Mouse (Mus musculus): Measurements from ENCODE around the gene S100a10. TPM values are rescaled to one million over a fixed set of nuclear protein-coding genes. Genes with fewer than 3 reads are reported as not detected.

S100a10 gene
- polyA plus RNA-seq, 1 experiment from 2014 or later: 74.9 TPM

DNA sequence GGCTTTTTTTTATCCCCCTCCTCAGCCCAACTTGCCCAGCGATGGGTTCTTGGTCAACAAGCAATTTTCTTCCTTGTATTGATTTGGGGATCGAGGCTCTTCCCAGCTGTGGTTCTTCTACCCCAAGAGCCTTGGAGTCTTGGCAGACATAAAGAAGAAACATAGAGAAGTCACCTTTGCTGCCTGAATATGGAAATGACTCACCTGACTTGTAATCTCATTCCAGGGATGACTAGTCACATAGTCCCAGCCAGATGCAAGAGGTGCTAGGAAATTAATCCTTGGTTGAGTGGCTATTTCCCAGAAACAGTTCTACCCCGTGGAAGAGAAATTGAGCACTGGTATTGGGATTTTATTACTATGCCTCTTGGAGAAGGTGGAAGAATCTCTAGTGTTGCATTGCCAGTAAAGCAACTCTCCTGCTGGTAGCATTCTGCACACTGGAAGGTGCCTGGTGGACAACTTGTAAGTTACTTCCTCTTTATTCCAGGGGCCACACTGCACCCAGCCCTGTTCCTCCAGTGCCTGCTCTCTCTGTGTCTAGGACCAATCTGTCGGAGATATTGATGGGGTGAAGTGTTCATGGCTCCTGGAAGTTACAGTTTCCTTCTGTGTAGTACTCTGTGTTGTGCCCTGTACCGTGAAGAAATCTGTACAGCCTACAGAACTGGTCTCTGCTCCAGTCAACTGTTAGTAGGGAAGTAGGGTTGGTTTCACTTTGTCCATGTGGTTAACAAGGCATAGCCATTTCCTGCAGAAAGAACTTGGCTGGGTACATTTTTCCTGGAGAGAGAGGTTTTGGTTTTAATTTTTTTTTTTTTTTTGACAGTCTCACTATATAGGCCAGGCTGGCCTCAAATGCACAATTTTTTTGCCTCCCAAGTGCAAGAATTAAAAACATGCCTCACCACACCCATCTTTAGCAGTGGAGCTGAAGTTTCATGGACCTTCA is 2.7 kb upstream of the S100a10 start:
- 88% methylated on average over 5 of the region's 5 CpGs for WGBS
- Histone ChIP-seq H3K36me3 (no peaks in the 10 kb centered on the region), H3K4me1 (peaks cover 15% of the 10 kb centered on the region), H3K27ac (no peak overlapping the region), H3K4me3 (no peak overlapping the region), H3K9me3 (replicated peaks) (no peaks in the 10 kb centered on the region), H3K27me3 (ENCODE audit: low read depth, poor library complexity, severe bottlenecking) (peaks cover 25% of the 10 kb centered on the region)
- DNase-seq (ENCODE audit: low spot score): no peak

DNA sequence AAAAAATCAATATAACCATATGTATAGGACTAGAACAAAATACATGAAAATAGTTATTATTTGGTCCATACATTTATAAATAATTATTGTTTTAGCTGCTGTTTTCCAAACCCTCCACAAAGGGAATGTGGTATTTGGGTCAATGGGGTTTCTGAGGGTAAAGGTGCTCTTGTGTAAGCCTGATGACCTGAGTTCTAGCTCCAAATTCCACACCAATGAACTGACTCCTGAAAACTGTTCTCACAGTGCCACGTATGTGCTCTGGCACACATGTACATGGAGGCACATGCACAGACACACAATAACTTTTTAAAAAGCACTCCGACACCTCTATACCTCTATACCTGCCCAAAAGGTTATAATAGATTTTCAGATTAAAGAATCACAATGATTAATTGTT is 1.6 kb upstream of the S100a10 start:
- peaks cover 25% of the 10 kb centered on the region for H3K27me3 ChIP-seq (ENCODE audit: low read depth, poor library complexity, severe bottlenecking)
- H3K4me1 ChIP-seq: peaks cover 15% of the 10 kb centered on the region
- 91% methylated on average over 2 of the region's 2 CpGs for WGBS

DNA sequence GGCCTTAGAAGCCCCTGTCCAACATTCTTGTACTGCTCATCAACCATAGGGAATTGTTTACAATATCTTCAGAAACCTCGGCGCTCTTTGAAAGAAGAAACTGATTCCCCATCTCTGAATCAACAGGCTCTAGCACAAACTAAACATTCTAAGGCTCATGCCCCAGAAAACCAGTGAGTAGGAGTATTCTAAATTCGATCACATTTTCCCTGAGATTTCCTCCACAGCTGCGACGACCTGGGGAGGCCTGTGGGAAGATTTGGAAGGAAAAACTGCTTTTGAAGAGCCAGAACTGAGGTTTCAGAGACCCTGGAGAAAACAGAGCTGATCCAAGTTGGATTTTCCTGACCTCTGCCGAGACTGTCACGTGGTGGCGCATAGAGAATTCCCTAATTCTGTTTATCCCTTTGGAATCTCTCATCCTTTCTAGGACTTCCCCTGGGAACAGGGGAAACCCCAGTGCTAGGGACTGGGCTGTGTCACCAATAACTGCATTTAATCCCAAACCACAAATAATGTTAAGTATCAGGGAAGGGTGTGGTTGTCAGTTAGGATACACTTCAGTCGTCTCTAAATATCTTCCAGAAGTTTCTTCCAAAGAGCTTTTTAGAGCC is 1.0 kb upstream of the S100a10 start:
- H3K9me3 ChIP-seq (replicated peaks): no peaks in the 10 kb centered on the region
- H3K4me3 ChIP-seq: no peak overlapping the region
- WGBS: 75% methylated on average over 9 of the region's 9 CpGs
- H3K27me3 ChIP-seq (ENCODE audit: low read depth, poor library complexity, severe bottlenecking): peaks cover 25% of the 10 kb centered on the region
- no peak overlapping the region for H3K27ac ChIP-seq
- DNase-seq (ENCODE audit: low spot score): no peak
- H3K4me1 ChIP-seq: peaks cover 15% of the 10 kb centered on the region
- no peaks in the 10 kb centered on the region for H3K36me3 ChIP-seq

More for the DNA sequence above, 1.6 kb upstream of the S100a10 start:
- H3K36me3 ChIP-seq: no peaks in the 10 kb centered on the region
- H3K27ac ChIP-seq: no peak overlapping the region
- H3K4me3 ChIP-seq: no peak overlapping the region
- no peaks in the 10 kb centered on the region for H3K9me3 ChIP-seq (replicated peaks)
- no peak for DNase-seq (ENCODE audit: low spot score)

DNA sequence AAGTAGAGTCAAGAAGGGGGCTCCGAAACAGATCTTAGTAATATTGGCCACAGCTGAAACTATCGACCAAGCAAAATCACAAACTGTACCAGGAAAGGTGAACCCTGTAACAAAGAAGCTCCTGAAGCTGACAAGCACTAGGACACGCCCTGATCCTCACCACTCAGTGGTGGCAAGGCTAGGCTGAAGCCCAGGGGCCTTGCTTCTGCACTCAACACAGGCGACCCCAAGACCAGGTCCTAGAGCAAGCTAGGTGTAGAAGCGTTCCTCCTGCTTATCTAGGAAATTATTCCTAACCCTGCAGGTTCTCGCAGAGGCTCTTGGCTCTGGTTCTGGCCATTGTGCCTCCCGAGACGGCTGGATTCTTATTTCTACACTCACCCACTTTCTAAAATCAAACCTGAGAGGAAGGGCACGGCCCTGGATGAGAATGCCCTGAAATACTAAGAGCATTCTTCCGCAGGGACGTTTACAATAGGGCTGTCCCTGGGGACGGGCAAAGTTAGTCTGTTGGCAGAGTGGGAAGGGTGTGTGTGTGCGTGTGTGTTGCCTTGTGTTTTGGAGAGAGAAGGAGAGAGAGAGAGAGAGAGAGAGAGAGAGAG is 400 bp upstream of the S100a10 start:
- Histone ChIP-seq H3K4me1 (peaks cover 15% of the 10 kb centered on the region), H3K27me3 (ENCODE audit: low read depth, poor library complexity, severe bottlenecking) (peaks cover 25% of the 10 kb centered on the region), H3K36me3 (no peaks in the 10 kb centered on the region), H3K4me3 (peak overlapping the region; percentile 65), H3K9me3 (replicated peaks) (no peaks in the 10 kb centered on the region), H3K27ac (peak overlapping the region; percentile 85)
- WGBS: 23% methylated on average over 13 of the region's 13 CpGs
- no peak for DNase-seq (ENCODE audit: low spot score)

DNA sequence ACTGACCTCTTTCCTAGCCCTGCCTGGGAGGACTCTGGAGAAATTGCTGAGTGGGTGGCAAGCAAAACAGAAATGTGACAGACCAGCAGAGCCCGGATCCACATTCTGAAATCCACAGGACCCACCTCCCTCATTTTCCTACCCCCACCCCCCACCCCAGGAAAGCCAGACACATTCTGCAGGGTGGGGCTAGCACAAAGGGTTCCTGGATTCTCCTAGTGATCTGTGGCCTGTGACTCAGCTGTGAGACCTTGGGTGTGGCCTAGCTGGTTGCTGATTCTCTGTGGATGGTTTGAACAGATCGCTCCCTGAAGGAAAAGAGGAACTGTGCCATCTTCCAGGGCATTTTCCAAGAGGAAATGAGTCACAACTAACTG is 986 bp downstream of the S100a10 start:
- H3K27me3 ChIP-seq (ENCODE audit: low read depth, poor library complexity, severe bottlenecking): peaks cover 25% of the 10 kb centered on the region
- no peaks in the 10 kb centered on the region for H3K36me3 ChIP-seq
- peak overlapping the region; percentile 65; the same call in 1 of the 2 replicates for H3K4me3 ChIP-seq
- H3K9me3 ChIP-seq (replicated peaks): no peaks in the 10 kb centered on the region
- DNase-seq (ENCODE audit: low spot score): peak; percentile 40
- H3K4me1 ChIP-seq: peaks cover 15% of the 10 kb centered on the region
- no peak overlapping the region for H3K27ac ChIP-seq
- 25% methylated on average over 2 of the region's 2 CpGs for WGBS

DNA sequence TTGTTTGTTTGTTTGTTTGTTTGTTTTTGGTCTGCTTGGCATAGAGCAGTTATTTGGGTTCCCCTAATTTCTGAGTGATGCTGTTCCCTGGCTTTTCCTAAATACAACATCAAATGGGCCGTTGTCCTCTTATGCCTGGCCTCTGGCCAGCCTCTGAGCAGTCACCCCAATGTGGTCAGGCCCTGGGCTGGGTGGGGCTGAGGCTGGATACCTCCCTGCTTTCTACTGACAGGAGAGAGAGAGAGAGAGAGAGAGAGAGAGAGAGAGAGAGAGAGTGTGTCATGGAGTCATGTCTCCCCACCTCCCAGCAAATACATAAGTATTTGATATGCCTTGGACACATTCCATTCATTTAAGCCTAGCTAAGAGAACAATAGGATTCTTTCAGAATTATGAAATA is 1.7 kb downstream of the S100a10 start:
- no peak for DNase-seq (ENCODE audit: low spot score)
- H3K27ac ChIP-seq: no peak overlapping the region
- H3K27me3 ChIP-seq (ENCODE audit: low read depth, poor library complexity, severe bottlenecking): peaks cover 25% of the 10 kb centered on the region
- H3K36me3 ChIP-seq: no peaks in the 10 kb centered on the region
- no peak overlapping the region for H3K4me3 ChIP-seq
- H3K4me1 ChIP-seq: peaks cover 15% of the 10 kb centered on the region
- 90% methylated on average over 1 of the region's 1 CpGs for WGBS
- H3K9me3 ChIP-seq (replicated peaks): no peaks in the 10 kb centered on the region

DNA sequence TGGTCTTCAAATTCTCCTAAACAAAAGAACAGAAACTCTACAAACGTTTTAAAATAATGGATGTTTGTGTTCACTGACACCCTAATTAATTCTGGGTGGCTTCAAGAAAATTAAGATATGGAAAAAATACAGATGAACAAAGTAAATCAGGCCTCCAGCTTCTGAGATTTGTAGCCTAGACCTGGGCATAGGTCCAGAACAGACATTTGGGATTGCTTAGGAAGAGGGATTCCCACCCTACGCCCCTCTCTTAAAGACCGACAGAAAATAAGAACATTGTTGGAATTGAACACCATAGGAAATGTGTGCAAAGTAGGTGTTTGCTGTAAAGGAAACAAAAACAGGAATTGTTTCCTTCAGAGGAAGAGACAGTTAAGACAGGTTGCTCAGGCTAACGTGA is 2.6 kb downstream of the S100a10 start:
- no peak overlapping the region for H3K4me3 ChIP-seq
- H3K36me3 ChIP-seq: no peaks in the 10 kb centered on the region
- H3K27me3 ChIP-seq (ENCODE audit: low read depth, poor library complexity, severe bottlenecking): peaks cover 25% of the 10 kb centered on the region
- DNase-seq (ENCODE audit: low spot score): no peak
- WGBS: 76% methylated on average over 4 of the region's 4 CpGs
- H3K4me1 ChIP-seq: peaks cover 15% of the 10 kb centered on the region
- H3K27ac ChIP-seq: no peak overlapping the region
- no peaks in the 10 kb centered on the region for H3K9me3 ChIP-seq (replicated peaks)

DNA sequence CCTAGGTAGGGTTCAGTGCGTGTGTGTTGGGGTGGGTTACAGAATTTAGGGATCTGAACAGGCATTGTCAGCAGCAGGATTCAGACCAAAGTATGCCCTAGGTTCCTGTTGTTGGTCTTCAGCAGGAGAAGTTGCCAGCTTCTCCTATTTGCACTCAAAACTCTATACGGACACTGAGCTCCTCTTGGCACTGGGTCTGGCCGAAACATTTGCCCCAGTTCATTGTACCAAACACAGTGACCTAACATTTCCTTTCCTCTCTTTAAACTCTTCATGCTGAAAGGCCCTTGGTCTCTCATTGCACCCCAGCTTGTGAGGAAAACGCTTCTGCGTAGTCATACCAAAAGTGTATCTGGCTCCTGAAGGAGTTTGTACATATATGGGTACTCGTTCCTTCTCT is 5.1 kb downstream of the S100a10 start:
- no peak for DNase-seq (ENCODE audit: low spot score)
- H3K27ac ChIP-seq: no peak overlapping the region
- peaks cover 10% of the 10 kb centered on the region; the same call in 1 of the 2 replicates for H3K27me3 ChIP-seq (ENCODE audit: low read depth, poor library complexity, severe bottlenecking)
- WGBS: 92% methylated on average over 6 of the region's 6 CpGs
- H3K36me3 ChIP-seq: no peaks in the 10 kb centered on the region
- peaks cover 10% of the 10 kb centered on the region for H3K4me1 ChIP-seq
- no peak overlapping the region for H3K4me3 ChIP-seq
- H3K9me3 ChIP-seq (replicated peaks): no peaks in the 10 kb centered on the region

DNA sequence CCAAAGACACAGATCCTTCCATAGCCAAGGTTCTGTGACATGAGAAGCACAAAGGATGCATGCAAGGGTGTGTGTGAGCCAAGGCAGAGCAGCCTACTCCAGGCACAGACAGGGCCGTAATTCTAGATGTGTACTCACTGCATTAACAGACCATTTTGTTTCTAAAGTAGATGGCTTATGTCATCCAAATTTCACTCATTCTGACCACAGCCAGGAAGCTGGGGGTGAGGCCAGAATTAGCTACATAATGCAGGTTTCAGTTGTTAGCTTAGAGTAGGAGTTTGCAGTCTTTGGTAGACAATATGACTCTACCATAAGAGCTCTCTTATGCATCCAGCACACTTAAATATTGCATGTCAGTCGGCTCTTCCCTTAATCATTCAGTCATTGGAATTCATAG is 7.5 kb downstream of the S100a10 start:
- Histone ChIP-seq H3K4me3 (no peak overlapping the region), H3K4me1 (no peaks in the 10 kb centered on the region), H3K27me3 (ENCODE audit: low read depth, poor library complexity, severe bottlenecking) (no peaks in the 10 kb centered on the region), H3K27ac (no peak overlapping the region), H3K36me3 (no peaks in the 10 kb centered on the region), H3K9me3 (replicated peaks) (no peaks in the 10 kb centered on the region)
- 91% methylated on average over 2 of the region's 2 CpGs for WGBS
- DNase-seq (ENCODE audit: low spot score): no peak

DNA sequence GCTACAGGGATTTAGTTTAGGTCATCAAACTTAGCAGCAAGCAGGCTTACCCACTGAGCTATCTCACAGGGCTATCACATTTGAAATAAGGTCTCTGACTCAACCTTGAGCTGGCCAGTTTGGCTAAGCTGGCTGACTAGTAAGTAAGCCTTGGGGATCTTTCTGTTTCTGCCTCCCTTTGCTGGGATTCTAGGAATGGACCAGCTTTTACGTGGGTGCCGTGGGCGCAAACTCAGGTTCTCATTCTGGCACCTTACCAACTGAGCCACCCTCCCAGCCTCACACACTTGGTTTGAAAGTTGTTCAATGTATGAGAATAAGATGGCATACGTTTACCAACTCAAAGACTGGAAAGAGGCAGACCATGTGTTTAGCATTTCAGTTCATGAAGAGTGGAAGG is 8.3 kb downstream of the S100a10 start:
- H3K4me1 ChIP-seq: no peaks in the 10 kb centered on the region
- 93% methylated on average over 4 of the region's 4 CpGs for WGBS
- no peak for DNase-seq (ENCODE audit: low spot score)
- no peak overlapping the region for H3K4me3 ChIP-seq
- no peaks in the 10 kb centered on the region for H3K9me3 ChIP-seq (replicated peaks)
- no peaks in the 10 kb centered on the region for H3K36me3 ChIP-seq
- H3K27ac ChIP-seq: no peak overlapping the region
- H3K27me3 ChIP-seq (ENCODE audit: low read depth, poor library complexity, severe bottlenecking): no peaks in the 10 kb centered on the region

DNA sequence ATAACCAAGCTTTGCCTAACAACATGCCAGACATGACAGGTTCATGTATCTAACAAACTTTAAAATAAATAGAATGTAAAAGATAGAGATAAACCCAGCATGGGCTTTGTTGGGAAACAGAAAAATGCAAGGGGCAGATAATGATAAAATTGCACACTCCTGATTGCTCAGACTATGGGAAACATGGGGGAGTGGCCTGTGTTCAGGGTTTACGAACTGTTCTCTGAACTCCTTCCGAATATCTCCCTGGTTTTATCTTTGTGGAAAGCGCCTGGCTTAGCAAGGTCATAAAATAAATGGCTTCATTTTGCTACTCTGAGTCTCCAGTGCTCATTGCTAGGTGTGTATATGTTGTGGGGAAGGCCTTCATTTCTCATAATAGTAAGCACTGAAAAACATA is 12.0 kb downstream of the S100a10 start:
- Histone ChIP-seq H3K27ac (no peak overlapping the region), H3K27me3 (ENCODE audit: low read depth, poor library complexity, severe bottlenecking) (no peaks in the 10 kb centered on the region), H3K9me3 (replicated peaks) (no peaks in the 10 kb centered on the region), H3K36me3 (no peaks in the 10 kb centered on the region), H3K4me1 (no peaks in the 10 kb centered on the region), H3K4me3 (no peak overlapping the region)
- 74% methylated on average over 3 of the region's 3 CpGs for WGBS
- no peak for DNase-seq (ENCODE audit: low spot score)

DNA sequence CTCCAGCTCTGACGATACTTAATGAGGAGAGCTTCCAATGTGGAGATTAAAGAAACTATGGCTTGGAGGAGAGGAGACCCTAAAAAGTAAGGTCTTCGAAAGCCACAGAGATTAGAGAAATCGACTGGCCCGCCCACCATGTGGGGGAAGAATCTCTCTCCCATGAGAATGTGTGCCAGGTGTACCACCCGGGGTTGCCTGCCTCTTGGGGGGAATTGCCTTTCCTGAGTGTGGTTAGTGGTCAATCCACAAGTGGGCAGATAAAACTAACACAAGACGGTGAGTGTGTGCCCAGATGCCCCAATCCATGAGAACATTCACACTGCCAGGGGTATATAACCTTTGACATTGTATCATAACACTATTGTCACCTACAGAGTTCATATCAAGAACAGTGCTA is 12.8 kb downstream of the S100a10 start:
- DNase-seq (ENCODE audit: low spot score): no peak
- no peaks in the 10 kb centered on the region for H3K36me3 ChIP-seq
- 91% methylated on average over 6 of the region's 6 CpGs for WGBS
- H3K4me1 ChIP-seq: no peaks in the 10 kb centered on the region
- H3K27me3 ChIP-seq (ENCODE audit: low read depth, poor library complexity, severe bottlenecking): no peaks in the 10 kb centered on the region
- H3K9me3 ChIP-seq (replicated peaks): no peaks in the 10 kb centered on the region
- no peak overlapping the region for H3K27ac ChIP-seq
- no peak overlapping the region for H3K4me3 ChIP-seq

DNA sequence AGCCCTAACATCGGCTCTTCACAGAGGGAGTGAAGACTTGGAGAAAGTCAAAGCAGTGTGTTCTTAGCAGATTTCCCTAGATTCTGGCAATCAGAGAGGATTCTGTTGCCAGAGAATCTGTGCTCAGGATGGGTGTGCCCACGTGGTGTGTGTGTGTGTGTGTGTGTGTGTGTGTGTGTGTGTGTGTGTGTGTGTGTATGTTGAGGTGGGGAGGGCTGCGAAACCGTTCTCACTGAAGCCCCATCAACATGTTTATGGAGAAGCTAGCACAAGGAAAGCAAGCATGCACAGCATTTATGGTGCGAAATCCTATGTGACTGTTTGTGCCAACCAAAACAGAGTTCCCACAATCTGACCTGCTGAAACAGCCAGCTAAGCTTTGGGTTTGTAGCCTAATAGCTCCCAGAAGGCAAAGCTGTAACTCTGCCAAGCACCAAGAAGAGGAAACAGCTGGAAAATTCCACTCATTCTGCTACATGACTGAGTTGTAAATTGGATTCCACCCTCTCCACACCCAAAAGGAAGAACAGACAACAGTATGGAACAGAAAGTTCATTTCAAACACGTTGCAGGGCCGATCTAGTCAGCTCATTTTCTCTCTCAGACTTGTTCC is 13.7 kb downstream of the S100a10 start:
- WGBS: 84% methylated on average over 7 of the region's 7 CpGs
- DNase-seq (ENCODE audit: low spot score): no peak
- Histone ChIP-seq H3K4me1 (no peaks in the 10 kb centered on the region), H3K9me3 (replicated peaks) (no peaks in the 10 kb centered on the region), H3K27me3 (ENCODE audit: low read depth, poor library complexity, severe bottlenecking) (no peaks in the 10 kb centered on the region), H3K27ac (no peak overlapping the region), H3K4me3 (no peak overlapping the region), H3K36me3 (no peaks in the 10 kb centered on the region)
